ENCODE assay signal across 24 mouse cellular contexts in the genomic region with DNA sequence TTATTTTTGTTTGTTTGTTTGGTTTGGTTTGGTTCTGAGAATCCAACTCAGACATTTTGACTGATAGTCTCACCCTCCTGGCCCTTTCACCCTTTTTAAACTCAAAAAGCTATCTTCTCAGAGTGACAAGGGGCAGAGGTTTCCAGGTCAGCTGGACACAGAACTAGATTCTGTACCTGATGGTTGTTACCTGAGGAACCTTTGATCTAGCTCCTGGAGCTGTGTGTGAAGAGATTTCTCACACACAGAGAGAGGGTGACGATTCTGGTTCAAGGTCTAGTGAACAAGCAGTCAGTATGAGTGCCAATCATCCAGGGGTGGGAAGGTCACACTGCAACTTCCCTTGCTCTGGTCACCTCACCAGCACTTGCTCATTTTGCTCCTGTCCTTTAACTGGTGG.
"Had no signal": no experiment of that assay in that cellular context is flagged by ENCODE, and none has a peak within 500 bp of the region (broad histone marks: within the 10 kb centered on the region; RNA-seq: fewer than 3 reads in every experiment).

No protein-coding gene starts in this region.

- H3K4me1 ChIP-seq: hindbrain, embryonic 15.5 days; liver, embryonic 12.5 days had no signal

- H3K27ac ChIP-seq: heart, adult 2 months; heart, embryonic 13.5 days; heart, embryonic 15.5 days; hindbrain, embryonic 12.5 days; hindbrain, embryonic 15.5 days; hindbrain, postnatal 0 days; kidney, postnatal 0 days; limb, embryonic 13.5 days; limb, embryonic 15.5 days; liver, embryonic 12.5 days; liver, embryonic 14.5 days had no signal

- H3K27me3 ChIP-seq: heart, embryonic 13.5 days; heart, embryonic 15.5 days; hindbrain, embryonic 12.5 days; hindbrain, embryonic 15.5 days; limb, embryonic 13.5 days; limb, embryonic 15.5 days had no signal

- H3K4me2 ChIP-seq: heart, embryonic 11.5 days; heart, embryonic 13.5 days; heart, embryonic 15.5 days; hindbrain, embryonic 12.5 days; hindbrain, embryonic 15.5 days; limb, embryonic 13.5 days; limb, embryonic 15.5 days; liver, embryonic 12.5 days had no signal

- H3K9me3 ChIP-seq: heart, embryonic 13.5 days; heart, embryonic 15.5 days; hindbrain, embryonic 12.5 days; hindbrain, embryonic 15.5 days; limb, embryonic 13.5 days; limb, embryonic 15.5 days; liver, embryonic 12.5 days had no signal

- H3K36me3 ChIP-seq: heart, embryonic 13.5 days; heart, embryonic 15.5 days; hindbrain, embryonic 12.5 days; hindbrain, embryonic 15.5 days; limb, embryonic 13.5 days; limb, embryonic 15.5 days; liver, embryonic 12.5 days had no signal

- DNase-seq: forebrain, postnatal 0 days; gastrocnemius, postnatal 14 days; gastrocnemius, postnatal 36 days; heart, adult 11 months; heart, adult 2 months; heart, postnatal 14 days; heart, postnatal 36 days; kidney, adult 11 months; kidney, postnatal 14 days; layer of hippocampus, adult 9-11 months; layer of hippocampus, postnatal 36 days; left cerebral cortex, postnatal 4 days had no signal

- H3K9ac ChIP-seq: forebrain, postnatal 0 days; heart, embryonic 13.5 days; heart, embryonic 15.5 days; hindbrain, embryonic 12.5 days; hindbrain, embryonic 15.5 days; limb, embryonic 13.5 days; limb, embryonic 15.5 days; liver, embryonic 12.5 days; liver, embryonic 14.5 days had no signal

- ATAC-seq: forebrain, postnatal 0 days; hindbrain, postnatal 0 days; intestine, embryonic 16.5 days; liver, embryonic 12.5 days had no signal

- H3K4me3 ChIP-seq: heart, adult 2 months; heart, embryonic 13.5 days; heart, embryonic 15.5 days; hindbrain, embryonic 12.5 days; hindbrain, embryonic 15.5 days; limb, embryonic 13.5 days; limb, embryonic 15.5 days; liver, embryonic 12.5 days had no signal
